Mouse (Mus musculus) right cerebral cortex, postnatal 10 days (tissue): ENCODE results near the gene Nom1.

Experiments
- DNase-seq, 2 experiments: peaks; one replicate each; pipeline ENCODE4 v3.0.0; 2021; ENCODE audit warnings: low spot score in 2 of 2

Gene Nom1

DNA sequence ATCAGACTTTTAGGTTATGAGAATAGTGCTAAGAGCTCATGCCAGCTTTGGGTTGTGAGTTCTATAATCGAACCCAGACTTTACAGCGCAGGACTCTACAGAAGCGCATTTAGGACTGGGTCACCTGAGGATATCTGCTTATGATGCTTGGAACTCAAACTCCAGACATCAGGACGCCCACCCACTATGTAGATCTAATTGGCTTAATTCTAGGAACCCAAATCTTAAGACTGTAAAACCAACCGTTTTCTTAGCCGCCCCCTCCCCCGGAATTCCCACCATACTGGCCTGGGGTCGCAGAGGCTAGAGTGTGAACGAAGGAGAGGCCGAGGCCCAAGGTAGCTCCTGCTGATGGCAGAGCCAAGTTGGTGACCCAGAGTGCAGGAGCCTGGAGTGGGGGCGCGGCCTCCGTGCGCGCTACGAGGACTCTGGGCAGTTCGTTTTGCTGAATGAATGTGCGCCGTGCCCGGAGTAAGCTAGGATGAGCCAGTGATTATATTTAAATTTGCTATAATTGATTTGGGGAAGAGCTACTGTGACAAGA is 36.5 kb downstream of the Nom1 start:
- no peak for DNase-seq

DNA sequence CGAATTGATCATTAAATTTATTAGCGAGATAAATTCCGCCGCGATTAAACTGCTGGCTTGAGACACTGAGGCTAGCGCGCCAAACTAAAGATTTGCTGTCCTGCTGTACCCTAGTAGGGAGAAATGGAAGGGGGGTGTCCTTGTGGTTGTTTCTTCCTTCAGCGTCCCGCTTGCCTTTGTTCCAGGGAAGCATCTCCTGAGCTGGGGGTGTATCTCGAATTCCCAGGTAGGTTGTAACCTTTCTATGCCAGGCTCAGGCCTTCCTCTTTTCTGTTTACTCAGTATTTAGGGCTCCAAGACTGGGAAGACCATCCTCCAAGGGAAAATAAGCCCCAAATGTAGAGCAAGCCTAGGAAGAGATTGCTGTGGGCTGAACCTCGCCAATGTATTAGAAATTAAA is 36.9 kb downstream of the Nom1 start:
- DNase-seq, result no peak

DNA sequence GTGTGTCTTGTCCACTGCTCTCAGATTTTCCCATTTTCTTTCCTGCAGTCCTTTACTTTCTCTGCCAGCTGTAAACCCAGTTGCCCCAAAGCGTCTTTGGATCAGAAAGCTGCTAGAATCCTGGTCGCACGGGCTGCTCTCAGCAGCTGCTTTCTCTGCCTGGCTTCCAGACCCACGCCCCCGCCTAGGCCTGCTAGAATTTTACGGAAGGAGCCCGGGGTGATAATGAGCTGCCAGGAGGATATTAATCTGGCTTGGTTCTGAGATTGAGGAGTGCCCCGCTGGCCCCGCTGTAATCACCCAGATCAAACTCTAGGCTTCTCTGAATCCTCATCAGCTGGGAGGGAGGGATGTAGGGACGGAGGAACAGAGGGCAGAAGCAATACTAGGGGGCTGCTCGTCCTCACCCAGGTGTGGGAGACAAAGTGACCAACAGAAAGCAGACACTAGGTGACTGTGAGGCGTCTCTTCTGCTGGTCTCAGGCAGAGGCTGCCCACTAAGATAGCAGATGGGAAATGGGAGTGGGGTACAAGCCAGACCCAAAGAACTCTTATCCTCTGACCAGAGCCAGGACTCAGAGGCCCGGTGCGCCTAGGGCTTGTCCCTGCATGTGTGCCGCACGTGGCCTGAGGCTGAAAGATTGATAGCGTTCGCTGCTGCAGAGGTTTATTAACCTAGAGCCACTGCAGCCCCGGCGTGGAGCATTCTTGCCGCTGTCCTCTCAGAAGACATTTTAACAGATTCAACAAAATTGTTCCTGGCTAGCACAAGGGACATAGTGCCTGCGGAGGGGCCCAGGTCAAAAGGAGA is 37.6 kb downstream of the Nom1 start:
- no peak for DNase-seq

DNA sequence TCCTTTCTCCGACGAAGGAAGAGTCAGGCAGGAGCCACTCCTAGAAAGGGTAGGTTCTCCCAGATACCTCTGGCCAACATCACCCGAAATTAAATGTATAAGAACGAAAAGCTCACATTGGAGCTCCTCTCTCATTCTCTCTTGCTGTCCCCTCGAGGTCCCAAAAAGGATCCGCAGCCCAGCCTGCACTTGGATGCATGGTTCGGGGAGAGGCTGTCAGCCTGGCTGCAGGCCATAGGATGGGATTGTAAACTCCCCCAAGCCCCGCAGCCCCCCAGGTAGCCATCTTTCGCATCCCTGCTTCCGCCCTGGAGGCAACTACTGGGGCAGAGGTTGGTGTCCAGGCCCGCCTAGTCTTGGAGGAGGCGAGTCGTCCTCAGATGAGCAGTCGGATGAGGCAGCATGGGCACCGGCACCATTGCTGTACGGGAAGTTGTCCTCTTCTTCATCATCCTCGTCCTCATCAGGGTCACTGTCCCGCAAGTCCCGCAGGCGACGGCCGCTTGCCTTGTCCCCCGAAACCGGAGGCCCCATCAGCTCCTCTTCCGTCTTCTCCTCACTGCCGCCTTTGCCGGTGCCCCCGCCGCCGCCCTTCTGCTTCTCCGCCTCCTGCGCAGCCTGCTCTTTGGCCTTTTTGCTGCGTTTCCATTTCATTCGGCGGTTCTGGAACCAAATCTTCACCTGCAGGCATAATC is 39.2 kb downstream of the Nom1 start:
- no peak for DNase-seq

DNA sequence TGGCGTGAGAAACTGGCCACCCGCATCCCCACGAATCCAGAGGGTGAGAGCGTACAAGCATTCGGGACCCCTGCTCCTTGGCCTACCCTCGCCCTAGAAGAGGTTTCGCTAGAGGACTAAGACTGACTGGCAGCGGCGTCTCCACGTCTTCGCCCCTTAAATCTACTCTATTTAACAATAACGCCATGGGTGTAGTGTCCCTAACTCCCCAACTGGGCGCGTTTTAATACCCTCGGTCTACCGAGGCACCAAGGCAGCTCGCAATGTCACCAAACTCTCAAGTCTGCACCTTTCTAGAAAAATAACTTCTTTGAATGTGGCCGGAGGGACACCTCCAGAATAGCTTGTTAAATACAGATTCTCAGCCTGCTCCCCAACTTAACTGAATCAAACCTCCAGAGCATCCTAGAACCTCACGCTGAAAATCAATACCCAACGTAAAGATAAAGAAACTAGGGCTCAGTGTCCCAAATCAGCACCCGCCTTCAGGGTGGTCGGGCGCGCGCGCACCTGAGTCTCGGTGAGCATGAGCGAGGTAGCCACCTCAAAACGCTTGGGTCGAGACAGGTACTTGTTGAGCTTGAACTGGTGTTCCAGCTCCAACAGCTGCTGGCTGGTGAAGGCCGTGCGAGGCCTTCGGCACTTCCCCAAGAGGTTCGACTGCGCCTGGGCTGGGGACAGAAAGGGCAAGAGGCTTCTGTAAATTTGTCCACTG is 39.9 kb downstream of the Nom1 start:
- no peak for DNase-seq

DNA sequence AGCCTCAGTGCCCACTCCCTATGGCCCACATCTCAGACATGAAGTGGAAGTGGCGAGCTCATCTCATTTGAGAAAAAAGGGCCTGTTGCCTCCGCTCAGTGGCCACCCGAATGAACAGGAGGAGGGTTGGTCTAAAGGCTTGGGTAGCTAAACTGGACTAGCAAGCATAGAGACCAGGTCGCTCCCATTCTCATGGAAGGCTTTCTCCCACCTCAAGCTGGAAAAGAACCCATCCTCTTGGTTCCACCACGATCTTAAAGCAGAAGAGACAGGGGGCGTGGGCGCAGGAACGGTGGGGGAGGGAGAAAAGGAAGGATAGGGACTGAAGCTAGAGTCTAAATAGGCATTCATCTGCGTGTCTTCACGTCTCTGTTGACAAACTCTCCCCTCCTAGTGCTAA is 40.6 kb downstream of the Nom1 start:
- no peak for DNase-seq

DNA sequence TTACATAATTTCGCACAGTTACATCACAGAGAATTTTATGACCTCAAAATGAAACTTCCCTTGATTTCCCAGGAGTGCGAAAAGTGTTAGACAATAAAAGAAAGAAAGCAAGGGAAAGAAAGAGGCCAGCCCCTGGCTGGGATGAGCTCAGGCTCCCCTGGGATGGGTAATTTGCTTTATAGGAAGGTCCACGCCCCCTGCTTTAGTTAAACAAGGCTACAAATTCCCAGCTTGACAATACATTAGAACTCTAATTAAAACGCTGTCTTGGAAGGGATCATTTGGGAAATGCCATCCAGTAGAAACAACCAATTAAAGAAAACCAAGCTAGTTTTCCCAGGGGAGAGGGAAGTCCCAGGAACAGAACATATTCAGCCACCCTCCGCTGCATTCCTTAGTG is 41.1 kb downstream of the Nom1 start:
- DNase-seq, result no peak

DNA sequence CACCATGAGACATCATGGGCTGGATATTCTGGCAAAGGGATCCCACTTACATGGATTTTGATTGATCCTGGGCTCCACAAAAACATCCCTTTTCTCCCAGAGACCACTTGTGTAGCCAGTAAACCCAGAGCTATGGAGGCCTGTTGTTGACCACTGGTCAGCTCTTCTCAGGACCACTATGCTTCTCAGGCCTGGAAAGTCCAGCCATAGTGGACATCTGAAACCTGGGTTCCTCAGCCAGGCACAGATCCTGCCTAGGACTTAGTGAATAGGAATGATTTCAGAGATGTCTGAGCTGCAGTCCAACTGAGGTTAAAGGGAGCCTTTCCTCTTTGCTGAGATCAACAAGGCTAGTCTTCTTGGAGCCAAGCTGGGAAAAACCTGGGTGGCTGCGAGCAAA is 41.6 kb downstream of the Nom1 start:
- DNase-seq, result no peak

DNA sequence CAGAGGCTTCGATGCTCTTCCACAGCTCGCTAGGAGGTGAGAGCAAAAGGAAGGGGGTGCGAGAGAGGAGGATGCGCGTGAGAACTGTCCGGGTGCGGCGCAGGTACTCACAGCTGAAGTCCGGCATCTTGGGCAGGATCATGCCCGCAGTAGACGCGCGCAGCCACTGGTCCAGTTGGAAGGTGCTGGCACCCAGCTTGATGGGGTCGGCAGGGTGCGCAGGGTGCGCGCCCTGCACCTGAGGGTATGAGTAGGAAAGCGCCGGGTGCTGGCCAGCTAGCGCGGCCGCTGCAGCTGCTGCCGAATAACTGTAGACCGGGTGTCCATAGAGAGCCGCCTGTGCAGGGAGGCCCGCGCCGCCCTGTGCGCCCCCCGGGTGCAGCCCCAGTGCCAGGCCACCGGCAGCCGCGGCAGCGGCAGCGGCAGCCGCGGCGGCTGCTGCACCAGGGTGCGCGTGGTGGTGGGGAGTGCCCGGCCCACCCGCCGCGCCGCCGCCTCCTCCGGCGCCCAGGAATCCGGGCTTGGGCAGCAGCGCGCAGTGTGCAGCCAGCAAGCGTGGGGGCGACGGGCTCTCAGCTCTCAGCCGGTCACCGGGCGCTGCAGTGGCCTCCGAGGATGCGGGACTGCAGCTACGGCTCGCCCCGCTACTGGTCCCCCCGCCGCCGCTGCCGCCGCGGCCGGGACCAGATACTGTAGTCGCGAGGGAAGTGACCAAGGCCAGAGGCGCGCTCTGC is 43.2 kb downstream of the Nom1 start:
- DNase-seq, result no peak

DNA sequence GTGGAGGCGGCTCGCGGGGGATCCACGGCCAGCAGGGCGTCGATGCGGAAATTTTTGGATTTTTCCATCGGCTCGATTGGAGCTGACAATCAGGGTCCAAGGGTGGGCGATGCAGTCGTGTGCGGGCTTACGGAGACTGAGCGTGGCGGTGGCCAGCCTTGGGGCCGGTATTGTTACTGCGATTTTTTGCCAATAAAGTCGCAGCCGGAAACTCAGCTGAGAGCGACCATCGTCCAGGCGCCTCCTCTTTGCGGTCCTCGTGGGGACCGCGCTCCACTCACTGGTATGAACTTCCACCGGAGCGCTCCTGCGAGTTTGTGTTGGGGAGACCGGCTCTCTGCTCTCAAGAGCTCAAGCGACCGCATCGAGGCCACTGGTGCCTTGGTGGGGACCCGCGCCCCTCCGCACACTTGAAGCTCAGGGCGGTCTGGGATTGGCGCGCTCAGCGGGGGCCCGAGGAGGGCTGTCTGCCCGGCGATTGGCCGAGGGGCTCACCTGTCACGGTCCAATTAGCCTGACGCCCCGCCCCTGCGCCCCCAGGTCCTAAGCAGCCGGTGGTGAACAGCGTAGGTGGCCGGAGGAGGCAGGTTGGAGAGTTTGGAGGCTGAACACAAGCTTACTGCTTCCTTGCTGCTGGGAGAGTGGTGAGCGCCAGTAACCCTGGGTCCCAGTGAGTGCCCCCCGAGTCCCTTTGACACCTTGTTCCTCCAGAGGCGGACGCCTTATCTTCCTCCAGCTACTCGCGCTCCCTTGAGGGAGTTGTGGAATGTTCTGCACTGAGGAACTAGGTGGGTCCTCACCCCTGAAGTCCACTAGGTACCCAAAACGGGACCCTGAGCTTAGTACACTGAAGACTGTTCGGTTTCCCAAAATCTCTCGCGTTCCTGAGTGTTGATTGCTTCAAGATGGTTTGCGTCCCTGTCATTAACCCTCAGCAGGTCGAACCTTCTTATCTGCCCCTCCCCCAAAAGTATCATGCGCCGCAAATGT is 44.0 kb downstream of the Nom1 start, which contains the start of gene Mnx1:
Mnx1 (minus strand) TSS at position 263 of the 990 bp plus-strand sequence.
- no peak for DNase-seq

DNA sequence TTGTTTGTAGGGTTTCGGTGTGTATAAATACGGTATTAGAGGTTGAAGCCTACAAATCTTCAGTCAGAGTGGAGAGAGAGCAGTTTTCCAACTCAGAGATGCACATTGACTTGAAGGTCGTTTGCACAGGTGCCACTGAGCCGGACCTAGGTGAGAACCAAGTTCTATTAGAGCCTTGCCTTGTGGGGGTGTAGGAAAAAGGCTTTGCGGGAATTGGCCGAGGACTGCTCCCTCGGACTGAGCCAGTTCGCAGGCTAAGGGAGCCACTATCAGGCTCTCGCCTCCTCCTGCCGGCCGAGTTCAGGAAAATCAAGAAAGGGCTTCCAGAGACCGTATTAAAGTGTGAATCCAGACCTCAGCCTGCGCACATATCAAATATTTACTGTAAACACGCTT is 44.7 kb downstream of the Nom1 start:
- no peak for DNase-seq

DNA sequence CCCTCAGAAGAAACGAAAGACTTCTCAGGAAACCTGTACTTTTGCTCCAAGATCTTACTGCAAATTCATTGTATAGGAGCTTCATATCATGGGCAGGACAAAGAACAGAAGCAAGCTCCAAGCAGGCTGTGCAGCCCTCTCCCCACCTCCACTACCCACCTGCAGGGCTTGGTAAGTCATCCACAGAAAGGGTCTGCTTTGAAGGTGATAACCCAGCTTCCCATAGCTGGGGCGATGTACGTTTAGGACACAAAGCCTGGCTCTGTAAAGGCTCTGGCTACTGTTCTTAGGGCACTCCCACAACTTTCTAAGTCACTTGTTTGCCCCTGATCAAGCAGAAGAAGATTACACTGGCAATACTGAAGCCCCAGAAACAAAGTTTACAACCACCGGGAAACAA is 49.3 kb downstream of the Nom1 start:
- DNase-seq, result peak in 1 of 2 experiments; percentile 1

DNA sequence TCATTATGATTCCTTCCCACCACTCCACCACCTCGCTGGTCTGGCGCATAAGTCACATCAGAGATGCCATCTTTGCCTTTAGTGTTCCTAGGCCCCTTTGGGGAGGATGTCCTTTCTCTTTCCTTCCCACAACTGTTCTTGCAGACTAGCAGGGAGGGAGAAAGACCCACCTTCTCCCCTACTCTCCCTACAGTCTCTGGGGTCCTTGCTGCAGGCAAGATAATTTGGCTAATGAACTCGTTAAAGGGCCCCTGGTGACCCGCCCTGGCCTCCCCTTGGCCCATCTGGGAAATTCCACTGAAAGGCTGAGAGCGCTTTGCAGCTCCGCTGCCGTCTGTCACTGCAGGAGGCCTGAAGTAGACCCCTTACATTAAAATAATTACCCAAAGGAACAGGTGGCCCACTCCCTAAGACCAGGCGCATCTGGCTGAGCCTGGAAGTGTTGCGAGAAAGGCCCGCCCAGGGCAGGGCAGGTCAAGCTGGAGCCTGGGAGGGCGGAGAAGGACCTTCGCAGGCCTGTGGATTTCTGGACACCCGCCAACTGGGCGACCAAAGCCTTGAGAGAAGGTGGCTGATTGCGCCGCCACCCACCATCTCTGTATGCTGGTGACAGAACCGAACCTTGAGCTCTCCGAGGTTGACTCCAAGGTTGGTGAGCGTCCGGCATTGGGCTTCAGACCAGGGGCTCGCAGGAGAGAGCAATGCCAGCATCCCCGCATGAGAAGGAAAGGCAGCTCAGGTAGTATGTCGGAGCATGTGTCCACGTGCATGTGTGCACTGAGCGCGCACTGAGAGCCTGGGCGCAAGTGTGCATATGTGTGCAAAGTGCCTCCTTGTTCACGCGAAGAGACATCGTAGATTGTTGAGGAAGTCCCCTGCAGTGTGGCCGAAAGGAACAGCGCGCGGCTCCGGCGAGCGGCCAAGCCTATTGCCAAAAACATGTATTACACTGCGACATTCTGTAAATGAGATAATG is 50.8 kb downstream of the Nom1 start:
- peak in 1 of 2 experiments; percentile 29 for DNase-seq

DNA sequence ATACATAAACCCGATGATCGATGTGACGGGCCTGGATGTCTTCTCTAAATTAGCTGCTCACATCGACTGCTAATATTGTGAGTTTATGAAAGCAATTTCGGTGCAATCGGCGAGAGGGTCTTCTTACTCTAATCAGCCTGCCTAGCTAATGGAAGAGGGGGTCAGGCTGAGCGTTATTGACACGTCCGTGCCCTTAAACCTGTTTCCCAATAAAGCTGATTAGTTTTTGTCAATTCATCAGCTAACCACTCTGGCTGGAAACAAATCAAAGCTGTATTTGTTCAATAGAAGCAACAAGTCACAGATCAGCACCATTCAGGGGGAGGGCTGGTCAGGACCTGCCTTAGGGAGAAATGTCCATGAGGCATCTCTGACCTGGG is 51.5 kb downstream of the Nom1 start:
- DNase-seq, result peak in 1 of 2 experiments; percentile 14

DNA sequence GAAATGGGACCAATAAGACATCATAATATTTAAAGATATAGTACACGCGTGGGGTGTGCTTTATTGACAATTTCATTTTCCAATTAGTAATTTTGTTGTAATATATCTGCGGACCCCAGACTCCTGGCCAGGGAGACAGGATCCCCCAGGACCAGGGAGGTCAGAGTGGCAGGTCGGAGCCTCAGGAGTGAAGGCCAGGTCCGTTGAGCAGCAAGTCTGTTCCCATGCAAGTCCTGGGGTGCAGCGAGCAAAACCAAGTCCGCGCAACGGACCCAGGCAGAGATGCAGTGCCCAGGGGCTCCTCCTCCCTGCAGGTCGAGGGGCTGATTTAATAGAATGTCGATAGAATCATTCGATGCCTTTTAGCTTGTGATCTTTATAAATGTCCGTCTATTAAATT is 52.9 kb downstream of the Nom1 start:
- peak in 1 of 2 experiments; percentile 14 for DNase-seq

DNA sequence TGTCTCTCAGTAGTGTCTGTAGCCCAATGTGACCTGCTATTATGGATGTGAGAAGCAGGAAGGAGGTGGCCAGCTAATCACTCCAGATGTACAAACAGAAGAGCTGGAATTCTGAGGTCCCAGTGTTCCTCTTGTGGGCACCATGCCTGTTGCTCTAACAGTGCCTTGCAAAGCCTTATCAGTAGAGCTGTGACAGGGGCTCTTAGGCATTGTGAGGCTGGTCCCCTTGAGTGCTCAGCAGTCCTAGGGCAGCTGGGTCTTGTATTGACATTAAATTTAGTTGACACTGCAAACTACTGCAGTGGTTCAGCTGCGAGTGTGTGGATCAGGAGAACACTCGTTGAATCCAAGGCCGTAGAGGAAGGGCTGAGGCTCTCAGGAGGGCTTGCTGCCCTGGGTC is 72.5 kb downstream of the Nom1 start:
- DNase-seq, result no peak
